Mouse (Mus musculus) kidney, adult 2 months (tissue): ENCODE measurements around the gene Grcc10.

Experiments
- CTCF ChIP-seq: fragments of 200-500 bp; conservative IDR thresholded peaks from 2 replicates; pipeline ENCODE4 v1.5.1; 2011; ENCODE audit warnings: low read depth, mild to moderate bottlenecking, control low read depth, low read length, moderate library complexity, mixed read lengths; ENCODE audit not compliant: insufficient read depth, insufficient read length
- POLR2A ChIP-seq: fragments of 200-500 bp; IDR thresholded peaks from one replicate; pipeline ENCODE4 v1.6.1; 2011; ENCODE audit warnings: low read depth, low read length, control low read depth

GRCm38 (mm10) chr6:124720904-124721303, 20.3 kb downstream of the Grcc10 start:
- no peak for TF ChIP-seq CTCF
- no peak for TF ChIP-seq POLR2A
